Mouse (Mus musculus) layer of hippocampus, postnatal 36 days (tissue): ENCODE measurements at regions not wholly inside any gene's neighbourhood (a gene's known extent, or its start where the extent isn't known, plus 50 kb on each side); places are given as distances from the start of the nearest gene placed in this dataset.
"Not testable (repeated sequence)": the region's sequence is repeated elsewhere in the genome, so short reads cannot be mapped to it uniquely, and the experiment has no call there.

Experiments used
- DNase-seq, 2 experiments: peaks; one replicate each; pipeline ENCODE4 v3.0.0; 2022

- DNase-seq = not testable (repeated sequence)
These were observed 52.3 kb upstream of the Cttnbp2 start for GRCm38 (mm10) chr6:18566934-18567333.

GRCm38 (mm10) chr6:18569221-18569620 is 54.6 kb upstream of the Cttnbp2 start:
- DNase-seq = no peak

- DNase-seq = no peak
These were observed 63.9 kb upstream of the Cttnbp2 start for GRCm38 (mm10) chr6:18578501-18578900.

GRCm38 (mm10) chr6:18589436-18589835 is 74.8 kb upstream of the Cttnbp2 start:
- no peak for DNase-seq

- no peak for DNase-seq
These were observed 82.0 kb upstream of the Cttnbp2 start for GRCm38 (mm10) chr6:18596680-18597079.

- DNase-seq = no peak
These were observed 85.0 kb upstream of the Cttnbp2 start for GRCm38 (mm10) chr6:18599626-18600025.

GRCm38 (mm10) chr6:18601926-18602325 is 87.3 kb upstream of the Cttnbp2 start:
- no peak for DNase-seq

- DNase-seq = peak; percentile 9 to 16
These were observed 107.0 kb upstream of the Cttnbp2 start for GRCm38 (mm10) chr6:18621372-18622262.

GRCm38 (mm10) chr6:18628591-18628990 is 113.9 kb upstream of the Cttnbp2 start:
- DNase-seq = no peak

- peak; percentile 31 to 40 for DNase-seq
These were observed 119.0 kb upstream of the Cttnbp2 start for GRCm38 (mm10) chr6:18633540-18634200.

- DNase-seq = peak; percentile 48 to 53
These were observed 125.2 kb upstream of the Cttnbp2 start for GRCm38 (mm10) chr6:18639712-18640383.

GRCm38 (mm10) chr6:18648898-18649591 is 134.4 kb upstream of the Cttnbp2 start:
- DNase-seq = no peak

GRCm38 (mm10) chr6:18651319-18651718 is 136.7 kb upstream of the Cttnbp2 start:
- no peak for DNase-seq

- no peak for DNase-seq
These were observed 137.5 kb upstream of the Cttnbp2 start for GRCm38 (mm10) chr6:18652006-18652601.

GRCm38 (mm10) chr6:18654275-18654674 is 139.6 kb upstream of the Cttnbp2 start:
- DNase-seq = no peak

GRCm38 (mm10) chr6:18656202-18656601 is 141.6 kb upstream of the Cttnbp2 start:
- no peak for DNase-seq

GRCm38 (mm10) chr6:18656772-18657401 is 142.2 kb upstream of the Cttnbp2 start:
- no peak for DNase-seq

- DNase-seq = no peak
These were observed 150.0 kb upstream of the Cttnbp2 start for GRCm38 (mm10) chr6:18664687-18665086.

- DNase-seq = no peak
These were observed 151.3 kb upstream of the Cttnbp2 start for GRCm38 (mm10) chr6:18665992-18666391.

- no peak for DNase-seq
These were observed 151.9 kb upstream of the Cttnbp2 start for GRCm38 (mm10) chr6:18666543-18666942.

- DNase-seq = no peak
These were observed 156.0 kb upstream of the Cttnbp2 start for GRCm38 (mm10) chr6:18670677-18671076.
